Mouse (Mus musculus) hindbrain, embryonic 13.5 days (tissue): ENCODE measurements at regions not wholly inside any gene's neighbourhood (a gene's known extent, or its start where the extent isn't known, plus 50 kb on each side); places are given as distances from the start of the nearest gene placed in this dataset.

Experiments used
- ATAC-seq: fragments of 200-750 bp; cut with Nextera tagmentation; 2 replicates; pipeline ENCODE4 v1.8.0; 2017; ENCODE audit warnings: moderate TSS enrichment; ENCODE audit not compliant: low FRiP score
- H3K27ac ChIP-seq: fragments of 300-500 bp; sonication (generic); 2 replicates; pipeline ENCODE4 v1.5.1; 2015; ENCODE audit warnings: inconsistent platforms, mild to moderate bottlenecking, moderate library complexity
- H3K27me3 ChIP-seq: fragments of 300-500 bp; sonication (generic); 2 replicates; pipeline ENCODE4 v1.6.1; 2015; ENCODE audit warnings: mild to moderate bottlenecking, inconsistent platforms
- H3K36me3 ChIP-seq: fragments of 300-500 bp; sonication (generic); 2 replicates; pipeline ENCODE4 v1.6.1; 2015; ENCODE audit warnings: mild to moderate bottlenecking, inconsistent platforms
- H3K4me1 ChIP-seq: fragments of 300-500 bp; sonication (generic); replicated peaks from 2 replicates; pipeline ENCODE4 v1.6.1; 2015; ENCODE audit warnings: inconsistent platforms
- H3K4me2 ChIP-seq: fragments of 300-500 bp; sonication (generic); 2 replicates; pipeline ENCODE4 v1.6.1; 2015; ENCODE audit warnings: inconsistent platforms, mild to moderate bottlenecking, moderate library complexity
- H3K4me3 ChIP-seq: fragments of 300-500 bp; sonication (generic); 2 replicates; pipeline ENCODE4 v1.5.1; 2015; ENCODE audit warnings: mild to moderate bottlenecking, inconsistent platforms
- H3K9ac ChIP-seq: fragments of 300-500 bp; sonication (generic); 2 replicates; pipeline ENCODE4 v1.6.1; 2015; ENCODE audit warnings: mild to moderate bottlenecking, inconsistent platforms
- H3K9me3 ChIP-seq: fragments of 300-500 bp; sonication (generic); 2 replicates; pipeline ENCODE4 v1.6.1; 2016; ENCODE audit warnings: inconsistent platforms
- WGBS: fragments of 180-500 bp; shearing (Covaris S2); methylation state at CpG from one replicate; pipeline ENCODE4 v1.1.7; 2015; 5-methylcytosine and 5-hydroxymethylcytosine counted together

DNA sequence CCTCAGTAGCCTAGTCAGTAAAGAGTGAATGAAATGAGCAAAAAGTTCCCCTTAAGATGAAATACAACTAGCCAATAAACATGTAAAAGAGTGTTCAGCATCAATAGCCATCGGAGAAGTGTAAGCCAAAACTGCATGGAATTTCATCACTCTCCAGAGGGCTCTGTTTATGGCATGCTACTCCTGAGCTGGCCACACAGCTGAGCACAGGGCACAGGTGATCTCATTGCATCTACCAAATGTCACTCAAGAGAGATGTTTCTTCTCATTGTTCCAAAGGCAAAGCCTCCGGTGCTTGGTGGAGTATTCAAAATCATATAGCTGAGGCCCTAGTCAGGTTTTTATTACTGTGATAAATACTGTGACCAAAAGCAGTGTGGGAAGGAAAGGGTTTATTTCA, 895.1 kb downstream of the Tmem114 start:
- Histone ChIP-seq H3K27ac (peak overlapping the region; percentile 4; the same call in 1 of the 2 replicates), H3K9ac (no peak overlapping the region), H3K9me3 (no peaks in the 10 kb centered on the region), H3K36me3 (no peaks in the 10 kb centered on the region), H3K4me2 (no peak overlapping the region), H3K4me3 (no peak overlapping the region), H3K4me1 (peaks cover 20% of the 10 kb centered on the region), H3K27me3 (no peaks in the 10 kb centered on the region)
- WGBS: 57% methylated on average over 2 of the region's 2 CpGs
- no peak for ATAC-seq

DNA sequence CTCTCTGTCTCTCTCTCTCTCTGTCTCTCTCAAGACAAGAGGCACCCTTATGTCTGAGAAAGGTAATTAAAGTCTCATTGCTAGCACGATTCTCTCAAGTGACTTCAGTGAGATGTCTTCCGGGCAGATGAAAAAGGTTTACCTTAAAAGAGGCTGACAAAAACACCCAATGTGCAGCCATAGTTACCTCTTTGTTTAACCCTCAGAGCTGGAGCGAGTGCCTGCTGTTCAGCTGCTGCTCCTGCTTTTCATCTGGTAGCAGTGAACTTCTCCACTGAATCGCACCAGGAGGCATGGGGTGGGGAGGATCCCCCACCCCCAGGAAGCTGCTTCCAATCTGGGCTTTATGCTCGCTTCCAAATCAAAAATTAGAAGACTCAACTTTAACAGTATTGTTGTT, 896.0 kb downstream of the Tmem114 start:
- ATAC-seq: peak; percentile 59
- WGBS: 8% methylated on average over 5 of the region's 5 CpGs

DNA sequence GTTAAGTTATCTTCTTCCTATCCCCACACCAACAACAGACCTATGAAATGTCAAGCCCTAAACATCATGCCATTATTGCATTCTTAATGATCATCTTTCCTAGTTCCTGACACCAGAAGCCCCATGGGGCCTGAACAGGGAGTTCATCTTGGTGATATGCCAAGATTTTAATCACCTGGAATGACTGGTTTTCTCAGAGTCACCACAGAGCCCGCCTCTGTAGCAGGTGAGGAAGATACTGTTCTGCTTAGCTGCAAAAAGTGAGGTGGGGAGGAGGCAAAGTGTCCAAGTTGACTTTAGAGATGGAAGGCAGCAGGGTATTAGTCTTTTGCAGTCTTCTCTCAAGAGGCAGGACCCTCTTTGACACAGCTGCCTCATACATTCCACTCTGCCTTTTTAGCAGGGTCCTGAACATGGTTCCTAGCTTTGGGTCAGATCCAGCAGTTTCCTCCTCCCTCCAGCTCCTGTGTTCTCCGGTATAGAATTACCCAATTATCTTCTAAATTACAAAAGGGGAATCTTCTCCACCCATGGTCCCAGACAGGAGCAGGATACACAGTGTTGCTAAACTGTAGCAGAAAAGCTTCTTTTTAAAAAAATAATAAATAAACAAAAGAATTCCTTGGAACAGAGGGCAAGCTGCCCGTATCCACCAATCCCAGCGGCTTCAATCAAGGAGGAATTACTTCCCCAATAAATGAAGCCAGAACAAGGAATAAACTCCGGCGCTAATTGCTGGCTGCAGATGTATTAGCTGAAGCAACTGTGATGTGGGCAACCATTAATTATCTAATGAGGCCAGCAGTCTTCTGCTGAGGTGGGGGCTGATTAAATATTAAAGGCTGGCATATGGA, 896.8 kb downstream of the Tmem114 start:
- no peaks in the 10 kb centered on the region for H3K9me3 ChIP-seq
- H3K36me3 ChIP-seq: no peaks in the 10 kb centered on the region
- peak; percentile 63 for ATAC-seq
- WGBS: 33% methylated on average over 6 of the region's 6 CpGs
- peak overlapping the region; percentile 83 for H3K27ac ChIP-seq
- no peak overlapping the region for H3K4me3 ChIP-seq
- H3K9ac ChIP-seq: 0 out of 2 replicates have a peak overlapping the region, but pooled peaks have one; percentile 29
- H3K4me1 ChIP-seq: peaks cover 20% of the 10 kb centered on the region
- no peaks in the 10 kb centered on the region for H3K27me3 ChIP-seq
- peak overlapping the region; percentile 13; the same call in 1 of the 2 replicates for H3K4me2 ChIP-seq

More for the DNA sequence above, 896.0 kb downstream of the Tmem114 start:
- Histone ChIP-seq H3K4me3 (no peak overlapping the region), H3K27ac (peak overlapping the region; percentile 83), H3K36me3 (no peaks in the 10 kb centered on the region), H3K4me1 (peaks cover 20% of the 10 kb centered on the region), H3K4me2 (peak overlapping the region; percentile 13; the same call in 1 of the 2 replicates), H3K9ac (0 out of 2 replicates have a peak overlapping the region, but pooled peaks have one; percentile 29), H3K27me3 (no peaks in the 10 kb centered on the region), H3K9me3 (no peaks in the 10 kb centered on the region)

DNA sequence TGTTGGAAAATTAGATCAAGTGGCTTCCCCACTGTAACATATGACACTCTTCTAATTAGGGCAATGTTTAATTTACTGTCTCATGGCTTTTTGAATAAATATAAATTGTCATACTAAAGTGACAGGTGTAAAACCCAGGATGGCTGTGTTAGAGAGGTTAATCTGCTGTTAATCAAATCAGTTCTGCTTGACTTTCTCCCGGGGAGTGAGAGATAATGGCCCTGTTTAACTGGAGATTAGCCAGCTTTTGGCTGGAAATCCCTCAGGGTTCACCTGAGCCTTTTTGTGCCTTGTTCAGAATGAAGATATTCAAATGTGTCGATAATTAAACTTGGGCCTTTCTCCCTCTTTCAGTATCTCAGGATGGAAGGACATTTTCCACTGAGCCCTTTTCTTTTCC, 906.2 kb downstream of the Tmem114 start:
- no peak overlapping the region for H3K27ac ChIP-seq
- no peak overlapping the region for H3K4me2 ChIP-seq
- no peaks in the 10 kb centered on the region for H3K27me3 ChIP-seq
- ATAC-seq: no peak
- H3K9me3 ChIP-seq: peaks cover 9% of the 10 kb centered on the region; the same call in 1 of the 2 replicates
- no peak overlapping the region for H3K4me3 ChIP-seq
- no peaks in the 10 kb centered on the region for H3K4me1 ChIP-seq
- no peak overlapping the region for H3K9ac ChIP-seq
- 58% methylated on average over 2 of the region's 2 CpGs for WGBS
- no peaks in the 10 kb centered on the region for H3K36me3 ChIP-seq
